Mouse (Mus musculus) embryonic facial prominence, embryonic 14.5 days (tissue): ENCODE data around the gene Mepce. TPM values are rescaled to one million over a fixed set of nuclear protein-coding genes. Genes with fewer than 3 reads are reported as not detected.

Experiments
- ATAC-seq: fragments of 200-750 bp; cut with Nextera tagmentation; 2 replicates; pipeline ENCODE4 v1.8.0; 2017; ENCODE audit warnings: low read depth, moderate number of reproducible peaks, moderate TSS enrichment
- DNase-seq: peaks from one replicate; pipeline ENCODE4 v3.0.0-alpha.2; 2015; ENCODE audit warnings: low spot score
- H3K27ac ChIP-seq: fragments of 300-500 bp; sonication (generic); replicated peaks from 2 replicates; pipeline ENCODE4 v1.5.1; 2014; ENCODE audit warnings: low read depth, mild to moderate bottlenecking, low read length, moderate library complexity
- H3K27me3 ChIP-seq: fragments of 300-500 bp; sonication (generic); replicated peaks from 2 replicates; pipeline ENCODE4 v1.6.1; 2014; ENCODE audit warnings: low read length; ENCODE audit not compliant: control insufficient read depth, insufficient read depth
- H3K36me3 ChIP-seq: fragments of 300-500 bp; sonication (generic); 2 replicates; pipeline ENCODE4 v1.6.1; 2014; ENCODE audit warnings: low read length, mixed read lengths; ENCODE audit not compliant: control insufficient read depth, insufficient read depth
- H3K4me1 ChIP-seq: fragments of 300-500 bp; sonication (generic); 2 replicates; pipeline ENCODE4 v1.6.1; 2014; ENCODE audit warnings: antibody characterized with exemption, low read length; ENCODE audit not compliant: control insufficient read depth, insufficient read depth
- H3K4me2 ChIP-seq: fragments of 300-500 bp; sonication (generic); 2 replicates; pipeline ENCODE4 v1.6.1; 2014; ENCODE audit warnings: low read depth, mild to moderate bottlenecking, low read length, moderate library complexity, mixed read lengths
- H3K4me3 ChIP-seq: fragments of 300-500 bp; sonication (generic); 2 replicates; pipeline ENCODE4 v1.5.1; 2014; ENCODE audit warnings: low read depth, mild to moderate bottlenecking, low read length
- H3K9ac ChIP-seq: fragments of 300-500 bp; sonication (generic); 2 replicates; pipeline ENCODE4 v1.6.1; 2014; ENCODE audit warnings: low read depth, mild to moderate bottlenecking, low read length, moderate library complexity, mixed read lengths
- H3K9me3 ChIP-seq: fragments of 300-500 bp; sonication (generic); 2 replicates; pipeline ENCODE4 v1.6.1; 2016; ENCODE audit warnings: low read length; ENCODE audit not compliant: control insufficient read depth
- WGBS: fragments of 180-500 bp; shearing (Covaris S2); extraction: QIAGEN DNeasy Blood & Tissue Kit; methylation state at CpG from one replicate; pipeline ENCODE4 v1.1.7; 2014; 5-methylcytosine and 5-hydroxymethylcytosine counted together
- polyA plus RNA-seq: library from polyadenylated mRNA; unstranded; fragments of >200 nt; fragmentation: Nextera tagmentation; extraction: Ambion mirVana; gene quantifications from 2 replicates; pipeline ENCODE4 v1.2.1, GENCODE M21; 2014

Mepce gene
- polyA plus RNA-seq, 1 experiment from 2014 or later, result 12.2 TPM

DNA sequence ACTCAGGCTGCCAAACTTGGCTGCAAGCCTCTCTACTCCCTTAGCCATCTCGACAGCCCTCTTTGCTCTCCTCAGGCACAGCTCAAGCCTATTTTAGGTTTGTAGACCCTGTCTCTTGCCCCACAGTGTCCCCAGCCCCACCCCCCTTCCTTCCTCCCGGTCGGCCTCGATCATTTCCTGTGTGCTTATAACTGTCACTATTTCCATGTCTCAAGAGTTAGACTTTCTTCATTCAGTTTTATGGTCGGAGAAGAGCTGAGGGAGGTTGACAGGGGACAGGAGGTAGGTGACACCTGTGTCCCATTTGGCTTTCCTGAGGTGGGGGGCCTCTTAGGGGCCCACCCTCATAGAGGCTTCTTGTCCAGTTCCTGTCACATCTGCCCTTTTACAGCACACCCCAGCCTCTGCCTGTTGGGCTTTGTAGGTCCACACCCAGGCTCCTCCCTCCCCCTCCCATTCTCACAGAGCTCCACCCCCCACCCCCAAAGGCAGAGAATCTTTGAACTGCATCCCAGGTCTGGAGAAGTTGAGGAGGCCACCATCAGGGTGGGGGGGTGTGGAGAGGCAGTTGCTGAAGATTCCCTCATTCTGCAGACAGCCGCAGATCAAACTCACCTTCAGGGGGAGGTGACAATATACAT is 38.1 kb downstream of the Mepce start:
- H3K9me3 ChIP-seq, result no peaks in the 10 kb centered on the region
- no peaks in the 10 kb centered on the region for H3K27me3 ChIP-seq
- peak overlapping the region; percentile 46 for H3K9ac ChIP-seq
- H3K27ac ChIP-seq, result no peak overlapping the region; the same call in 1 of the 2 replicates
- peaks cover 44% of the 10 kb centered on the region for H3K36me3 ChIP-seq
- no peak for ATAC-seq
- H3K4me3 ChIP-seq, result peak overlapping the region; percentile 79; the same call in 1 of the 2 replicates
- DNase-seq, result no peak
- 50% methylated on average over 6 of the region's 6 CpGs for WGBS
- H3K4me2 ChIP-seq, result peak overlapping the region; percentile 96
- peaks cover 27% of the 10 kb centered on the region for H3K4me1 ChIP-seq

DNA sequence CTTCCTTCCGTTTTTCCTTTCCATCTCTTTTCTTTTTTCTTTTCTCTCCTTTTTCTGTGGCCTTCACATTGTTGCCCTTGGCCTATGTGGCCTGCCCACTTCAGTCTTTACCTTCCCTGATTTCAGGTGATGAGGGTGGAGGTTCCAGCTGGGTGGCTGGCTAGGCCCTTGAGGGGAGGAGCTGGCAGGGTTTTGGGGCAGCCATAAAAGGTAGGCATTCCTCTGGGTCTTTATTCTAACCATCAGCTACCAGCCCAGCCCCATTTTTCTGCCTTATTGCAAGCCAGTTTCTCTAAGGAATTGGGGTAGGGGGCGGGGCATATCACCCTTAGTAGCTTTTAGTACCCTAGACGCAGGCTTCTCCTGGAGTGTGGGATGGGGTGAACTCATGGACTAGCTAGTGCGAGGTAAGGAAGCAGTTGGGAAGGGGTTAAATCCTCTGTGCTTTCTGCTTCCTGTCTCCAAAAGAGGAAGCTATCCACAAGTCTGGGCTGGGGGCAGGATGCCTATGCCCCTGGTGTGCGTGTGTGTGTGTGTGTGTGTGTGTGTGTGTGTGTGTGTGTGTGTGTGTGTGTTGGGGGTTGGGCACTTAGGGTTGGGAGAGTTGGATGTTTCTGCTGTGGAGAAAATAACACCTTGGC is 39.2 kb downstream of the Mepce start:
- H3K27me3 ChIP-seq, result no peaks in the 10 kb centered on the region
- peak overlapping the region; percentile 84 for H3K9ac ChIP-seq
- ATAC-seq, result no peak
- peak; percentile 48 for DNase-seq
- H3K4me1 ChIP-seq, result peaks cover 27% of the 10 kb centered on the region
- no peaks in the 10 kb centered on the region for H3K9me3 ChIP-seq
- peak overlapping the region; percentile 79 for H3K4me3 ChIP-seq
- WGBS, result 23% methylated on average over 5 of the region's 5 CpGs
- H3K4me2 ChIP-seq, result peak overlapping the region; percentile 96
- H3K36me3 ChIP-seq, result peaks cover 33% of the 10 kb centered on the region
- 0 out of 2 replicates have a peak overlapping the region, but pooled peaks have one; percentile 95 for H3K27ac ChIP-seq

- ATAC-seq (no peak), DNase-seq (no peak)
- H3K9me3 ChIP-seq, result no peaks in the 10 kb centered on the region
- peak overlapping the region; percentile 96 for H3K4me2 ChIP-seq
- H3K4me3 ChIP-seq, result peak overlapping the region; percentile 79
- peaks cover 27% of the 10 kb centered on the region for H3K36me3 ChIP-seq
- peaks cover 27% of the 10 kb centered on the region for H3K4me1 ChIP-seq
- WGBS, result 7% methylated on average over 17 of the region's 26 CpGs
- H3K9ac ChIP-seq, result peak overlapping the region; percentile 84
- no peaks in the 10 kb centered on the region for H3K27me3 ChIP-seq
- peak overlapping the region; percentile 95 for H3K27ac ChIP-seq
Observed at GRCm38 (mm10) chr5:137747326-137747961, 40.0 kb downstream of the Mepce start.

DNA sequence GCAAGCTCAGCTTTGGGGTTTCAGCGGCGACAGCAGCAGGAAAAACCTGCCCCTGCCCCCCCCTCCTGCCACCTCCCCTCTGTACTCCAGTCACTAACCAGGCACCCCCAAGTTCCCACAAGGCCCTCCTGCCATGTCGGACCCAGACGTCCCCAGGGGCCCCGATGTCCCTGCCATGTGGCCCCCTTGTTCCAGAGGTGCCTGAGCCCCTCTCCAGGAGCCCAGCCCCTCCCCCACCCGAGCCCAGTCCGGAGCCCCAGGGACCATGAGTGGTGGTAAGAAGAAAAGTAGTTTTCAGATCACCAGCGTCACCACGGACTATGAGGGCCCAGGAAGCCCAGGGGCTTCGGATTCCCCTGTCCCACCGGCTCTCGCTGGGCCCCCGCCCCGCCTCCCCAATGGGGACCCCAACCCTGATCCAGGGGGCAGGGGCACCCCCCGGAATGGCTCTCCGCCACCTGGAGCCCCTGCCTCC is 40.6 kb downstream of the Mepce start:
- Histone ChIP-seq H3K4me1 (peaks cover 27% of the 10 kb centered on the region), H3K9ac (peak overlapping the region; percentile 84), H3K4me3 (peak overlapping the region; percentile 79), H3K27me3 (no peaks in the 10 kb centered on the region), H3K9me3 (no peaks in the 10 kb centered on the region), H3K36me3 (peaks cover 21% of the 10 kb centered on the region), H3K27ac (peak overlapping the region; percentile 95), H3K4me2 (peak overlapping the region; percentile 96)
- under 1% methylated on average over 14 of the region's 16 CpGs for WGBS
- ATAC-seq (no peak), DNase-seq (no peak)

DNA sequence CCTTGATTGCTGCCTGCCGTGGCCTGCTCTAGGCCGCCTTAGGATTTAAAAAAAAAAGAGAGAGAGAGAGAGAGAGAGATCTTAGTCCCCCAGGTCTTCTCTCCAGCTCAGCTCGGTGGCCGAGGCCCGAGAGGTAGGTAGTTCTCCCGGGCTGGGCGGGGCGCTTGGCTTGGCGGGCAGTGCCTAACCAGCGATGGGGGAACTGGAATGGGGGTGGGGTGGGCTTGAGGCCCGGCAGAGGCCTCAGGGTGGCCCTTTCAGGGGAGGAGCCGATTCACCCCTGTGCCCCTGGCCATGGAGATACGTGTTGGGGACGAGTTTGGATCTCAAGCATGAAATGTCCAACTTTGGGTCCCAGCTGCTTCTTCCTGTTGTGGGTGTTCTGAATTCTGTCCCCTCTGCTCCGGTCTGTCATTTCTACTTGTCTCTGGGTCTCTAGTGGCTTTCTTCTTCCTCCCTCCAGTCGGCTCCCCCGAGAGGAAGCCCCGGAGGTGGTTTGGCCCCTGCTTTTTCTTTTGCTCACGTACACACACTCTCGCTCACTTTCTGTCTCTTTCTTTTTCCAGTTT is 41.1 kb downstream of the Mepce start:
- H3K9me3 ChIP-seq, result no peaks in the 10 kb centered on the region
- WGBS, result 0% methylated on average over 13 of the region's 20 CpGs
- H3K27ac ChIP-seq, result peak overlapping the region; percentile 95
- H3K4me2 ChIP-seq, result peak overlapping the region; percentile 96
- H3K27me3 ChIP-seq, result no peaks in the 10 kb centered on the region
- peak overlapping the region; percentile 79 for H3K4me3 ChIP-seq
- peaks cover 27% of the 10 kb centered on the region for H3K4me1 ChIP-seq
- peak; percentile 37; the same call in 1 of the 2 replicates for ATAC-seq
- peak; percentile 84 for DNase-seq
- peaks cover 16% of the 10 kb centered on the region for H3K36me3 ChIP-seq
- H3K9ac ChIP-seq, result peak overlapping the region; percentile 84

GRCm38 (mm10) chr5:137745214-137746171 is 42.0 kb downstream of the Mepce start, which contains the start of gene Tsc22d4:
Tsc22d4 (plus strand) TSS chr5:137745730.
- H3K27me3 ChIP-seq, result no peaks in the 10 kb centered on the region
- H3K9ac ChIP-seq, result peak within 1 kb of the TSS; percentile 84
- no peaks in the 10 kb centered on the region for H3K9me3 ChIP-seq
- H3K4me1 ChIP-seq, result peaks cover 27% of the 10 kb centered on the region
- DNase-seq (peak; percentile 98), ATAC-seq (peak; percentile 88)
- H3K4me2 ChIP-seq, result peak within 1 kb of the TSS; percentile 96
- 2% methylated on average over 26 of the region's 28 CpGs for WGBS
- H3K4me3 ChIP-seq, result peak within 1 kb of the TSS; percentile 79
- H3K36me3 ChIP-seq, result peaks cover 9% of the 10 kb centered on the region
- peak within 1 kb of the TSS; percentile 95 for H3K27ac ChIP-seq

DNA sequence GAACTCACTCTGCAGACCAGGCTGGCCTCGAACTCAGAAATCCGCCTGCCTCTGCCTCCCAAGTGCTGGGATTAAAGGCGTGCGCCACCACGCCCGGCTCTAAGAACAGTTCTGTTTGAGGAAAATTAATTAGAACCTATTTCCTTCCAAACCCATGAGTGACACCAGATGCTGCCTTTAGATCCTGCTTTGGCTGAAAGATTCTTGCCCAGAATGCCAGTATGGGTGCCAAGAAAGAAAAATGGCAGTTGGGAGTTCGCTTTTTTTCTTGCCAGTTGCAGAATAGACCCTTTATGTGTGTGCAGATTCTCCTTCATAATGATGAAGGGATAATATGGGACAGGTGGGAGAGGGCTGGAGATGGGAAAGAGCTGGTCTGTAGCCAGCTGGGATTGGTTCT is 43.3 kb downstream of the Mepce start:
- H3K27me3 ChIP-seq, result no peaks in the 10 kb centered on the region
- H3K4me3 ChIP-seq, result no peak overlapping the region
- H3K27ac ChIP-seq, result no peak overlapping the region
- ATAC-seq, result no peak
- peaks cover 28% of the 10 kb centered on the region for H3K4me1 ChIP-seq
- H3K4me2 ChIP-seq, result no peak overlapping the region
- H3K9me3 ChIP-seq, result no peaks in the 10 kb centered on the region
- no peak for DNase-seq
- WGBS, result 80% methylated on average over 7 of the region's 7 CpGs
- peaks cover 3% of the 10 kb centered on the region for H3K36me3 ChIP-seq
- H3K9ac ChIP-seq, result no peak overlapping the region
